Mouse (Mus musculus) bone marrow, adult 2 months (tissue): ENCODE measurements at regions not wholly inside any gene's neighbourhood (a gene's known extent, or its start where the extent isn't known, plus 50 kb on each side); places are given as distances from the start of the nearest gene placed in this dataset.

Experiments used
- CTCF ChIP-seq: fragments of 200-500 bp; IDR thresholded peaks from 2 replicates; pipeline ENCODE4 v1.5.1; 2011; ENCODE audit warnings: low read length, control low read depth; ENCODE audit not compliant: control insufficient read depth, insufficient read depth
- POLR2A ChIP-seq: fragments of 200-500 bp; IDR thresholded peaks from 2 replicates; pipeline ENCODE4 v1.6.1; 2011; ENCODE audit warnings: low read depth, mild to moderate bottlenecking, control low read depth, low read length, borderline replicate concordance; ENCODE audit not compliant: control insufficient read depth

- TF ChIP-seq CTCF = no peak
- TF ChIP-seq POLR2A = no peak
Measured at GRCm38 (mm10) chr7:47691121-47691520, 89.9 kb upstream of the Mrgpra3 start.
